Mouse (Mus musculus) liver, adult 2 months (tissue): ENCODE data around the gene Fam160b1. TPM values are rescaled to one million over a fixed set of nuclear protein-coding genes. Genes with fewer than 3 reads are reported as not detected.

ENCODE experiments used
- DNase-seq: peaks from one replicate; pipeline ENCODE4 v3.0.0-alpha.2; 2011; ENCODE audit warnings: low read depth, low spot score; ENCODE audit errors: extremely low read depth
- H3K27ac ChIP-seq: fragments of 200-500 bp; replicated peaks from 2 replicates; pipeline ENCODE4 v1.5.1; 2012; ENCODE audit warnings: low read depth, mild to moderate bottlenecking, control low read depth, inconsistent platforms, low read length; ENCODE audit not compliant: insufficient read depth
- H3K27me3 ChIP-seq: fragments of 200-500 bp; 2 replicates; pipeline ENCODE4 v1.6.1; 2012; ENCODE audit warnings: mild to moderate bottlenecking, moderate library complexity, low read length, inconsistent platforms; ENCODE audit not compliant: control insufficient read depth, insufficient read depth
- H3K36me3 ChIP-seq: fragments of 200-500 bp; 2 replicates; pipeline ENCODE4 v1.6.1; 2012; ENCODE audit warnings: low read length, inconsistent platforms; ENCODE audit not compliant: control insufficient read depth, insufficient read depth
- H3K4me1 ChIP-seq: fragments of 200-500 bp; 2 replicates; pipeline ENCODE4 v1.6.1; 2011; ENCODE audit warnings: low read length; ENCODE audit not compliant: control insufficient read depth, insufficient read depth
- H3K4me3 ChIP-seq: fragments of 200-500 bp; 2 replicates; pipeline ENCODE4 v1.5.1; 2011; ENCODE audit warnings: low read depth, mild to moderate bottlenecking, control low read depth, low read length, moderate library complexity; ENCODE audit not compliant: insufficient read depth
- H3K79me2 ChIP-seq: fragments of 200-500 bp; 2 replicates; pipeline ENCODE4 v1.6.1; 2012; ENCODE audit warnings: inconsistent platforms, mild to moderate bottlenecking, low read length, moderate library complexity; ENCODE audit not compliant: control insufficient read depth, insufficient read depth
- H3K9ac ChIP-seq: fragments of 200-500 bp; 2 replicates; pipeline ENCODE4 v1.6.1; 2012; ENCODE audit warnings: low read depth, mild to moderate bottlenecking, control low read depth, inconsistent platforms, low read length
- CTCF ChIP-seq: fragments of 200-500 bp; IDR thresholded peaks from 2 replicates; pipeline ENCODE4 v1.5.1; 2011; ENCODE audit warnings: low read depth, low read length, control low read depth
- POLR2A ChIP-seq: fragments of 200-500 bp; IDR thresholded peaks from 2 replicates; pipeline ENCODE4 v1.6.1; 2011; ENCODE audit warnings: low read length, control low read depth; ENCODE audit not compliant: insufficient read depth; ENCODE audit errors: extremely low read depth
- WGBS: fragments of 180-500 bp; shearing (Covaris S2); methylation state at CpG from one replicate; pipeline ENCODE4 v1.1.7; 2018; 5-methylcytosine and 5-hydroxymethylcytosine counted together
- polyA plus RNA-seq: library from polyadenylated mRNA; depleted of rRNA; stranded (reverse); fragments of >200 nt; gene quantifications from 2 replicates; pipeline ENCODE4 v1.2.3, GENCODE M21; 2012
- total RNA-seq: library from RNA; depleted of rRNA; stranded (reverse); fragments of >200 nt; gene quantifications from 2 replicates; pipeline ENCODE4 v1.2.3, GENCODE M21; 2014

The Fam160b1 gene
- total and polyA plus RNA-seq, 2 experiments: 10.9 to 18.4 TPM

- Histone ChIP-seq H3K4me3 (no peak overlapping the region), H3K27ac (no peak overlapping the region), H3K36me3 (no peaks in the 10 kb centered on the region), H3K79me2 (no peaks in the 10 kb centered on the region), H3K4me1 (0 out of 2 replicates have a peak, but pooled peaks cover 3% of the 10 kb centered on the region), H3K27me3 (no peaks in the 10 kb centered on the region), H3K9ac (no peak overlapping the region)
- 92% methylated on average over 6 of the region's 6 CpGs for WGBS
- no peak for DNase-seq
- TF ChIP-seq POLR2A (no peak), CTCF (no peak)
Observed at GRCm38 (mm10) chr19:57402364-57402763, 41.9 kb downstream of the Fam160b1 start.

- Histone ChIP-seq H3K27ac (peak overlapping the region; percentile 13), H3K79me2 (no peaks in the 10 kb centered on the region), H3K36me3 (no peaks in the 10 kb centered on the region), H3K4me3 (no peak overlapping the region), H3K9ac (no peak overlapping the region), H3K4me1 (0 out of 2 replicates have a peak, but pooled peaks cover 3% of the 10 kb centered on the region), H3K27me3 (no peaks in the 10 kb centered on the region)
- 5% methylated on average over 24 of the region's 24 CpGs for WGBS
- TF ChIP-seq CTCF (peak; percentile 94), POLR2A (no peak)
- peak; percentile 86 for DNase-seq
Observed at GRCm38 (mm10) chr19:57403700-57404501, 43.4 kb downstream of the Fam160b1 start.

GRCm38 (mm10) chr19:57404502-57404848 is 44.0 kb downstream of the Fam160b1 start:
- Histone ChIP-seq H3K27ac (no peak overlapping the region), H3K27me3 (no peaks in the 10 kb centered on the region), H3K9ac (no peak overlapping the region), H3K4me1 (0 out of 2 replicates have a peak, but pooled peaks cover 3% of the 10 kb centered on the region), H3K79me2 (no peaks in the 10 kb centered on the region), H3K4me3 (no peak overlapping the region), H3K36me3 (no peaks in the 10 kb centered on the region)
- WGBS: 44% methylated on average over 9 of the region's 9 CpGs
- TF ChIP-seq CTCF: no peak
- no peak for TF ChIP-seq POLR2A
- no peak for DNase-seq

- no peak for DNase-seq
- no peak overlapping the region for H3K27ac ChIP-seq
- no peaks in the 10 kb centered on the region for H3K79me2 ChIP-seq
- no peaks in the 10 kb centered on the region for H3K36me3 ChIP-seq
- 0 out of 2 replicates have a peak, but pooled peaks cover 3% of the 10 kb centered on the region for H3K4me1 ChIP-seq
- TF ChIP-seq CTCF: no peak
- no peak for TF ChIP-seq POLR2A
- WGBS: 100% methylated on average over 1 of the region's 1 CpGs
- H3K27me3 ChIP-seq: no peaks in the 10 kb centered on the region
- no peak overlapping the region for H3K4me3 ChIP-seq
- no peak overlapping the region for H3K9ac ChIP-seq
Observed at GRCm38 (mm10) chr19:57407947-57408346, 47.5 kb downstream of the Fam160b1 start.

GRCm38 (mm10) chr19:57411375-57412196 is 51.1 kb downstream of the Fam160b1 start:
- Histone ChIP-seq H3K36me3 (no peaks in the 10 kb centered on the region), H3K79me2 (no peaks in the 10 kb centered on the region), H3K27me3 (no peaks in the 10 kb centered on the region), H3K4me3 (peak overlapping the region; percentile 16; the same call in 1 of the 2 replicates), H3K4me1 (0 out of 2 replicates have a peak, but pooled peaks cover 2% of the 10 kb centered on the region), H3K9ac (no peak overlapping the region), H3K27ac (peak overlapping the region; percentile 48)
- peak; percentile 53 for DNase-seq
- TF ChIP-seq POLR2A: no peak
- TF ChIP-seq CTCF: no peak
- WGBS: 23% methylated on average over 29 of the region's 29 CpGs
